Mouse (Mus musculus) stomach, postnatal 0 days (tissue): ENCODE measurements around the gene Serpina16. TPM values are rescaled to one million over a fixed set of nuclear protein-coding genes. Genes with fewer than 3 reads are reported as not detected.
"Not testable (repeated sequence)": the region's sequence is repeated elsewhere in the genome, so short reads cannot be mapped to it uniquely, and the experiment has no call there.

Experiments used
- ATAC-seq: fragments of 200-750 bp; cut with Nextera tagmentation; 2 replicates; pipeline ENCODE4 v1.8.0; 2017; ENCODE audit not compliant: low FRiP score, low TSS enrichment
- DNase-seq: peaks from one replicate; pipeline ENCODE4 v3.0.0-alpha.2; 2016; ENCODE audit warnings: low spot score
- H3K27ac ChIP-seq: fragments of 300-500 bp; sonication (generic); replicated peaks from 2 replicates; pipeline ENCODE4 v1.5.1; 2014; ENCODE audit warnings: mild to moderate bottlenecking, control low read depth
- H3K27me3 ChIP-seq: fragments of 300-500 bp; sonication (generic); 2 replicates; pipeline ENCODE4 v1.6.1; 2014; ENCODE audit warnings: low read length; ENCODE audit not compliant: control insufficient read depth, insufficient read depth
- H3K36me3 ChIP-seq: fragments of 300-500 bp; sonication (generic); 2 replicates; pipeline ENCODE4 v1.6.1; 2014; ENCODE audit warnings: low read length, mixed read lengths; ENCODE audit not compliant: control insufficient read depth, insufficient read depth
- H3K4me1 ChIP-seq: fragments of 300-500 bp; sonication (generic); replicated peaks from 2 replicates; pipeline ENCODE4 v1.6.1; 2014; ENCODE audit warnings: antibody characterized with exemption; ENCODE audit not compliant: control insufficient read depth, insufficient read depth
- H3K4me2 ChIP-seq: fragments of 300-500 bp; sonication (generic); replicated peaks from 2 replicates; pipeline ENCODE4 v1.6.1; 2014; ENCODE audit warnings: low read depth, mild to moderate bottlenecking, control low read depth, moderate library complexity
- H3K4me3 ChIP-seq: fragments of 300-500 bp; sonication (generic); 2 replicates; pipeline ENCODE4 v1.5.1; 2014; ENCODE audit warnings: low read depth, low read length, control low read depth
- H3K9ac ChIP-seq: fragments of 300-500 bp; sonication (generic); 2 replicates; pipeline ENCODE4 v1.6.1; 2014; ENCODE audit warnings: mild to moderate bottlenecking, low read length, control low read depth, mixed read lengths
- H3K9me3 ChIP-seq: fragments of 300-500 bp; sonication (generic); 2 replicates; pipeline ENCODE4 v1.6.1; 2016; ENCODE audit warnings: low read length; ENCODE audit not compliant: control insufficient read depth
- CTCF ChIP-seq: IDR thresholded peaks from 2 replicates; pipeline ENCODE4 v1.5.1; 2016; ENCODE audit warnings: antibody characterized with exemption, low read depth, mild to moderate bottlenecking, moderate library complexity
- EP300 ChIP-seq: optimal IDR thresholded peaks from 2 replicates; pipeline ENCODE3; 2016; ENCODE audit warnings: antibody characterized with exemption
- WGBS: fragments of 180-500 bp; shearing (Covaris S2); extraction: QIAGEN DNeasy Blood & Tissue Kit; methylation state at CpG from one replicate; pipeline ENCODE4 v1.1.7; 2014; 5-methylcytosine and 5-hydroxymethylcytosine counted together
- polyA plus RNA-seq: library from polyadenylated mRNA; unstranded; fragments of >200 nt; fragmentation: Nextera tagmentation; extraction: Ambion mirVana; gene quantifications from 2 replicates; pipeline ENCODE4 v1.2.1, GENCODE M21; 2015

The Serpina16 gene
- polyA plus RNA-seq, 1 experiment from 2014 or later = not detected

DNA sequence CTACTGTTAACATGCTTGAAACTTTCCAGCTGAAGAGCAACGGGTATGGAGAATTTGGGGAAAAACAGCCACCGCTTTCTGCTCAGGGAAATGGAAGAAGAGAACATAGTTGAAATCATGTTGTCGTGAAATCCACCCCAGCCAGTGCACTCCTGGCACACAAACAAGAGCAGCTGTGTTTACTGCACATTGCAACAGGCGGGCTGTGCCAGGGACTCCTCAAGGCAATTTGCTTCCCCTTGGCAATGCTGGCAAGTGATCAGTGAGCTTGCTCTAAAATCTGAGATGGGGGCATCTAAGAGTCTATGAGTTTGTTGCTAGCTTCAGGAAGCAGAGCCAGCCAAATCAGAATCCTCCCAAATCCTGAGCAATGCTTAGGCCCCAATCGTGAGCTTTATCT lies 5.6 kb downstream of the Serpina16 start:
- Histone ChIP-seq H3K27me3 (no peaks in the 10 kb centered on the region), H3K4me1 (no peaks in the 10 kb centered on the region), H3K9ac (no peak overlapping the region), H3K4me2 (no peak overlapping the region; the same call in 1 of the 2 replicates), H3K27ac (no peak overlapping the region), H3K36me3 (no peaks in the 10 kb centered on the region), H3K4me3 (no peak overlapping the region), H3K9me3 (no peaks in the 10 kb centered on the region)
- DNase-seq (no peak), ATAC-seq (no peak)
- WGBS = 59% methylated on average over 5 of the region's 5 CpGs
- TF ChIP-seq CTCF (no peak), EP300 (no peak)

DNA sequence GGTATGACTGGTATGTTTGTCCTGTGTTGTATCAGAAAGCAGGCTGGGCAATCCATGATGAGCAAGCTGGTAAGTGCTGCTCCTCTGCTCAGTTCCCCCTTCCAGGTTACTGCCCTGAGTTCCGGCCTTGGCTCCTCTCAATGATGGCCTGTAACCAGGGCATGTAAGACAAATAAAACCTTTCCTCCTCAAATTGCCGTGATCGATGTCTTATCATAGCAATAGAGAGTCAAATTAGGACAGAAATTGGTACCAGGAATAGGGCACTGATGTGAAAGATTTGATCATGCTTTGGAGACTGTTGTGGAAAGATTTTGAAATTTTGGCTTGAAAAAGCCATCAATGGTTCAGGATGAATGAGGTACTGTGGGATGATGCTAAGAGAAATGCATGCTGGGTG lies 10.7 kb downstream of the Serpina16 start:
- Histone ChIP-seq H3K4me1 (no peaks in the 10 kb centered on the region), H3K4me3 (no peak overlapping the region), H3K36me3 (no peaks in the 10 kb centered on the region), H3K9ac (no peak overlapping the region), H3K27ac (no peak overlapping the region), H3K4me2 (no peak overlapping the region), H3K9me3 (no peaks in the 10 kb centered on the region), H3K27me3 (no peaks in the 10 kb centered on the region)
- ATAC-seq (no peak), DNase-seq (no peak)
- TF ChIP-seq EP300 (no peak), CTCF (no peak)
- WGBS = 81% methylated on average over 3 of the region's 3 CpGs

DNA sequence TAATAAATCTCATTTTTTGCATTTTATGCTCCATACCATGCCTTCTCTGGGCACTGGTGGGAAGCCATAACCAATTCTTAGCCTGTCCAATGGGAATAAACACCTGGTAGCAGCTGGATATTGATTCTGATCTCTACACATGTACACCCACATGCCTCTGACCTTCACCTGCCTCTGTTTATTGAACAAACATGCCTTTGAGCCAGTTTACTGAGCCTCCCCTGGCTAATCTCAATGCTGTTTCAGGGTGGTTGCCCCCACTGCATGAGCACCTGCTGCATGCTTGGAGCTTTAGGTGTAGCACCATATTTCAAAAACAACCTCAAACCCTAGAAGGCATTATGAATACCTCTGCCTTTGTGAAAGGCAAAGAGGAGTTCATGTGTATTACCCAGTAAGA lies 13.9 kb downstream of the Serpina16 start:
- H3K4me3 ChIP-seq, H3K4me2 ChIP-seq, H3K27ac ChIP-seq, H3K9me3 ChIP-seq, H3K4me1 ChIP-seq, H3K36me3 ChIP-seq, DNase-seq, H3K27me3 ChIP-seq, ATAC-seq, H3K9ac ChIP-seq: not testable (repeated sequence)

DNA sequence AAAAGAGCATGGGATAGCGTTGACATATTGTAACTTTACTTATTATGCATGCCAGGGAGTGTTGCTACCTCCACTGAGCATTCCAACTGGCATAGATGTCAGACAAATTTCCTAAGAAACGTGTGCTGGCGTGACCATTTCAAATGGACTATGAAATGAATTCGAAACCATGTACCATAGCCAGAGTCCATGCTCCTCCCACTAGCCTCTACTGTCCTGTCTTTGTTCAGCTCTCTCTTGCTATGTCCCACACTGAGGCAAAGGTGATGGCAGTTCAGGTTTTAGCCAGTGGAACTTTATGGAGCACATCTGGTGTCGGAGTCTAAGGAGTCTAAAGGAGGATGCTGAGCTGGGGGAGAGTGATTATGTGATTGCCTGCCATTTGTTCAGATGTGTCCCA lies 15.9 kb downstream of the Serpina16 start:
- no peak for TF ChIP-seq EP300
- TF ChIP-seq CTCF = no peak
- H3K27ac ChIP-seq = no peak overlapping the region
- H3K9ac ChIP-seq = no peak overlapping the region
- H3K9me3 ChIP-seq = no peaks in the 10 kb centered on the region
- DNase-seq (no peak), ATAC-seq (no peak)
- H3K36me3 ChIP-seq = no peaks in the 10 kb centered on the region
- WGBS = 83% methylated on average over 5 of the region's 5 CpGs
- no peaks in the 10 kb centered on the region for H3K27me3 ChIP-seq
- H3K4me1 ChIP-seq = no peaks in the 10 kb centered on the region
- no peak overlapping the region for H3K4me2 ChIP-seq
- no peak overlapping the region for H3K4me3 ChIP-seq

DNA sequence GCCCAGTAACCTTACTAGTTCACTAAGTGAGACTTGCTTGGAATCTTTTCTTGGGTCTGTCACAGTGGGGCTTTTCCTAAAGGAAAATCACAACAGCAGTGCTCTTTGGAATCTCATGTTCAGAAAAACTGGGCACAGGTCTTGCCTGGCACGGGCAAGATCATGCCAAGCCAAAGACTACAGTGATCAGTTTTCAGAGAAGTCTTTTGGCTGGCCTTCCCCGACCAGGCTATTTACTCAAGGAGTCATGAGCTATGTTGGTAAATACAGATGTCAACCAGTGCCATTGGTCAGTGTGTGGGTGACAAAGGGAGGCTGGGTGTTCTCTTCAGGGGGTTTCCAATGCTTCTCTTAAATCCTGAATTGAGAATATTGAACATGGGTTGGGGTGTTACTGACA lies 16.8 kb downstream of the Serpina16 start:
- H3K4me2 ChIP-seq = no peak overlapping the region
- no peaks in the 10 kb centered on the region for H3K27me3 ChIP-seq
- no peaks in the 10 kb centered on the region for H3K9me3 ChIP-seq
- ATAC-seq = no peak
- DNase-seq = no peak
- WGBS = 75% methylated on average over 2 of the region's 2 CpGs
- H3K4me1 ChIP-seq = no peaks in the 10 kb centered on the region
- H3K27ac ChIP-seq = no peak overlapping the region
- H3K36me3 ChIP-seq = no peaks in the 10 kb centered on the region
- TF ChIP-seq CTCF = no peak
- TF ChIP-seq EP300 = no peak
- no peak overlapping the region for H3K4me3 ChIP-seq
- H3K9ac ChIP-seq = no peak overlapping the region

DNA sequence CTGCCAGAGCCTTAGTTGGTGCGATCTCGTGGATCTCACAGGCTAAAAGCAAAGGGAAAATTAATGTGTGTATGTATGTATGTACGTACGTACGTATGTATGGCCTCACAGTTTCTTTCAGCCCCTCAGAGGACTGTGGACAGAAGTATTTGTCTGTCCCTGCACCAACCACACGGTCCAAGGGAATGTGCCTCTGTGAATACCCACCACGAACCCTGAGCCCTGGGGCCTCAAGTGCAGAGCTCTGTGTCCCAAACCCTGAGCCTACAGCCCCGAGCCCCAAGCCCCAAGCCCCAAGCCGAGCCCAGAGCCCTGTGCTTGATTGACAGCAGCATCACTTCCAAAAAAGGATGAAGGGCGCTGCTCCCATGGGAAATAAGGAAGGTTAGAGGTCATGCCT lies 17.9 kb downstream of the Serpina16 start:
- TF ChIP-seq EP300 (no peak), CTCF (no peak)
- no peak overlapping the region for H3K27ac ChIP-seq
- H3K4me1 ChIP-seq = no peaks in the 10 kb centered on the region
- no peaks in the 10 kb centered on the region for H3K9me3 ChIP-seq
- no peaks in the 10 kb centered on the region for H3K36me3 ChIP-seq
- DNase-seq = no peak
- 72% methylated on average over 10 of the region's 10 CpGs for WGBS
- no peak overlapping the region for H3K4me2 ChIP-seq
- no peak overlapping the region for H3K4me3 ChIP-seq
- no peaks in the 10 kb centered on the region for H3K27me3 ChIP-seq
- no peak overlapping the region for H3K9ac ChIP-seq
- ATAC-seq = no peak
